Mouse (Mus musculus) granulocyte monocyte progenitor cell, adult 5-6 weeks (primary cell): ENCODE measurements around the gene Smn1. TPM values are rescaled to one million over a fixed set of nuclear protein-coding genes. Genes with fewer than 3 reads are reported as not detected.

ENCODE experiments used
- total RNA-seq, 2 experiments: library from RNA; stranded (forward) in 1 of 2; stranded (reverse) in 1 of 2; fragments of 200-712, 200-1000 nt in 1 of 2; fragments of >200 nt in 1 of 2; fragmentation: Nextera tagmentation in 1 of 2; gene quantifications; 2 replicates each; pipeline ENCODE4 v1.2.3; 2014 to 2017

Smn1 gene
- total RNA-seq, 2 experiments from 2014 or later = 75.1 to 113 TPM

Other genes starting within 250 kb of the Smn1 start
- gene Cartpt, start 223.8 kb upstream of the Smn1 start, total RNA-seq (2014; fragmentation: Nextera tagmentation) = not detected in 2 replicates
- gene Cartpt, start 223.8 kb upstream of the Smn1 start, total RNA-seq (2017) = not detected in 2 replicates
- 12.3 and 17.4 TPM in 2 replicates for gene Mccc2, start 109.2 kb upstream of the Smn1 start, total RNA-seq (2014; fragmentation: Nextera tagmentation)
- gene Mccc2, start 109.2 kb upstream of the Smn1 start, total RNA-seq (2017) = 17.3 and 28.7 TPM in 2 replicates
- 37.0 and 38.2 TPM in 2 replicates for gene Bdp1, start 20.8 kb upstream of the Smn1 start, total RNA-seq (2014; fragmentation: Nextera tagmentation)
- 54.2 and 57.0 TPM in 2 replicates for gene Bdp1, start 20.8 kb upstream of the Smn1 start, total RNA-seq (2017)
- gene Serf1, start 16.8 kb upstream of the Smn1 start, total RNA-seq (2014; fragmentation: Nextera tagmentation) = 57.7 and 60.1 TPM in 2 replicates
- 52.3 and 53.4 TPM in 2 replicates for gene Serf1, start 16.8 kb upstream of the Smn1 start, total RNA-seq (2017)
- 31.8 and 36.4 TPM in 2 replicates for gene Naip2, start 77.2 kb downstream of the Smn1 start, total RNA-seq (2014; fragmentation: Nextera tagmentation)
- gene Naip2, start 77.2 kb downstream of the Smn1 start, total RNA-seq (2017) = 41.2 and 41.9 TPM in 2 replicates
- 14.6 and 20.0 TPM in 2 replicates for gene Naip5, start 121.5 kb downstream of the Smn1 start, total RNA-seq (2014; fragmentation: Nextera tagmentation)
- 15.0 and 16.5 TPM in 2 replicates for gene Naip5, start 121.5 kb downstream of the Smn1 start, total RNA-seq (2017)
- gene Naip6, start 192.8 kb downstream of the Smn1 start, total RNA-seq (2014; fragmentation: Nextera tagmentation) = 14.3 and 16.9 TPM in 2 replicates
- 9.6 and 11.4 TPM in 2 replicates for gene Naip6, start 192.8 kb downstream of the Smn1 start, total RNA-seq (2017)